ENCODE assay signal across 8 mouse cellular contexts in genomic region chr5:134552110-134552972, GRCm38 (mm10). TPM values are rescaled to one million over a fixed set of nuclear protein-coding genes. Genes with fewer than 3 reads are reported as not detected.
DNase-seq lines count a peak whose midpoint lies in the region; ATAC-seq and TF ChIP-seq lines count a peak whose summit lies in the region.

Gene Clip2, minus strand, starts transcription at chr5:134552434.

- no peaks in the 10 kb centered on the region for H3K9me3 ChIP-seq in E14TG2a.4 (ENCODE audit: low read length)
- no peaks in the 10 kb centered on the region for H3K9me3 ChIP-seq in forebrain, embryonic 14.5 days (replicated peaks; ENCODE audit: control insufficient read depth, low read length)
- no peaks in the 10 kb centered on the region for H3K9me3 ChIP-seq in neural tube, embryonic 15.5 days (replicated peaks)

- WGBS in forebrain, embryonic 14.5 days: 1% methylated on average over 55 of the region's 61 CpGs
- WGBS in neural tube, embryonic 15.5 days: under 1% methylated on average over 61 of the region's 61 CpGs

- intact Hi-C loops in heart, postnatal 14 days (cut with DNase I): no loop called here

- peak within 1 kb of the TSS; percentile 97 for H3K9ac ChIP-seq in forebrain, embryonic 14.5 days (ENCODE audit: low read length)
- peak within 1 kb of the TSS; percentile 93 for H3K9ac ChIP-seq in neural tube, embryonic 15.5 days (replicated peaks)

- H3K4me2 ChIP-seq in forebrain, embryonic 14.5 days (ENCODE audit: low read length): peak within 1 kb of the TSS; percentile 88
- peak within 1 kb of the TSS; percentile 89 for H3K4me2 ChIP-seq in neural tube, embryonic 15.5 days

- H3K36me3 ChIP-seq in E14TG2a.4 (ENCODE audit: insufficient read depth, low read length): no peaks in the 10 kb centered on the region
- no peaks in the 10 kb centered on the region for H3K36me3 ChIP-seq in forebrain, embryonic 14.5 days (ENCODE audit: control insufficient read depth, insufficient read depth, low read length)
- H3K36me3 ChIP-seq in neural tube, embryonic 15.5 days: no peaks in the 10 kb centered on the region

- H3K4me3 ChIP-seq in E14TG2a.4 (replicated peaks; ENCODE audit: low read length): peak within 1 kb of the TSS; percentile 93
- H3K4me3 ChIP-seq in forebrain, embryonic 14.5 days (ENCODE audit: low read depth, low read length): peak within 1 kb of the TSS; percentile 92
- H3K4me3 ChIP-seq in neural tube, embryonic 15.5 days (replicated peaks): peak within 1 kb of the TSS; percentile 84

- TF ChIP-seq CTCF in E14TG2a.4 (conservative IDR thresholded peaks at IDR 0.05; ENCODE audit: low read length): no peak

- peak within 1 kb of the TSS; percentile 99 for H3K27ac ChIP-seq in forebrain, embryonic 14.5 days (ENCODE audit: low read depth, low read length)
- peak within 1 kb of the TSS; percentile 98 for H3K27ac ChIP-seq in neural tube, embryonic 15.5 days (replicated peaks)

- peaks cover 22% of the 10 kb centered on the region for H3K27me3 ChIP-seq in E14TG2a.4 (ENCODE audit: insufficient read depth, low read length)
- no peaks in the 10 kb centered on the region for H3K27me3 ChIP-seq in forebrain, embryonic 14.5 days (replicated peaks; ENCODE audit: control insufficient read depth, insufficient read depth, low read length)
- H3K27me3 ChIP-seq in neural tube, embryonic 15.5 days (replicated peaks): no peaks in the 10 kb centered on the region

- peak; percentile 99 for DNase-seq in cerebellum, adult 11 months
- peak; percentile 97 for DNase-seq in forebrain, embryonic 14.5 days (ENCODE audit: low spot score)
- DNase-seq in heart, postnatal 14 days: peak; percentile 100
- DNase-seq in layer of hippocampus, adult 11-12 months (ENCODE audit: low spot score): peak; percentile 99
- DNase-seq in lung, adult 18-20 months: peak; percentile 97 to 98
- DNase-seq in testis, postnatal 14 days (ENCODE audit: low spot score): peak; percentile 89

- ATAC-seq in forebrain, embryonic 14.5 days: peak; percentile 92
- peak; percentile 92 for ATAC-seq in neural tube, embryonic 15.5 days (ENCODE audit: low FRiP score)

- peaks cover 66% of the 10 kb centered on the region for H3K4me1 ChIP-seq in E14TG2a.4 (replicated peaks; ENCODE audit: low read depth, low read length)
- peaks cover 28% of the 10 kb centered on the region for H3K4me1 ChIP-seq in forebrain, embryonic 14.5 days (ENCODE audit: control insufficient read depth, insufficient read depth, low read length)
- H3K4me1 ChIP-seq in neural tube, embryonic 15.5 days: peaks cover 63% of the 10 kb centered on the region

RNA-seq across cellular contexts. Expression of gene Clip2, which starts in this region (rescaled TPM):
- polyA plus RNA-seq in forebrain, embryonic 14.5 days (2014; fragmentation: Nextera tagmentation; extraction: Ambion mirVana): 11.1 and 15.6 TPM in 2 replicates
- total RNA-seq in heart, postnatal 14 days (2021): 10 to 100 TPM; 10.2 to 10.3 TPM
- 10.4 and 12.1 TPM in 2 replicates for polyA plus RNA-seq in neural tube, embryonic 15.5 days (2015; fragmentation: Nextera tagmentation; extraction: Ambion mirVana)

Comparison
In these comparisons a context has a peak if more than half of its experiments do, and no peak if none do; other contexts are left out.
1. Peak in every context shown above with its lines: DNase-seq, ATAC-seq, H3K4me3 ChIP-seq and H3K27ac ChIP-seq.